Comparison of ENCODE assay signal across 15 mouse cellular contexts in genomic region chr10:106633898-106634297, GRCm38 (mm10).
DNase-seq lines count a peak whose midpoint lies in the region; ATAC-seq lines count a peak whose summit lies in the region.
"Had no signal": no experiment of that assay in that cellular context is flagged by ENCODE, and none has a peak within 500 bp of the region (broad histone marks: within the 10 kb centered on the region; RNA-seq: fewer than 3 reads in every experiment).

No protein-coding gene starts in this region.

- ATAC-seq in hindbrain, embryonic 14.5 days (ENCODE audit: low FRiP score) = no peak
- no peak for ATAC-seq in hindbrain, embryonic 11.5 days (ENCODE audit: low FRiP score)
- ATAC-seq: liver, embryonic 12.5 days had no signal

- H3K9me3 ChIP-seq in hindbrain, embryonic 14.5 days (ENCODE audit: control insufficient read depth, low read length) = no peaks in the 10 kb centered on the region
- no peaks in the 10 kb centered on the region for H3K9me3 ChIP-seq in hindbrain, embryonic 11.5 days (ENCODE audit: control insufficient read depth, low read length)
- H3K9me3 ChIP-seq: liver, embryonic 12.5 days; neural tube, embryonic 15.5 days had no signal

- peak overlapping the region; percentile 38; the same call in 1 of the 2 replicates for H3K4me2 ChIP-seq in hindbrain, embryonic 14.5 days (replicated peaks)
- no peak overlapping the region for H3K4me2 ChIP-seq in hindbrain, embryonic 11.5 days (replicated peaks; ENCODE audit: low read depth, low read length)
- H3K4me2 ChIP-seq: liver, embryonic 12.5 days had no signal

- H3K27me3 ChIP-seq in hindbrain, embryonic 14.5 days (ENCODE audit: control insufficient read depth, insufficient read depth, low read length) = no peaks in the 10 kb centered on the region
- H3K27me3 ChIP-seq in hindbrain, embryonic 11.5 days (ENCODE audit: control insufficient read depth, insufficient read depth, low read length) = no peaks in the 10 kb centered on the region
- H3K27me3 ChIP-seq: liver, embryonic 12.5 days; neural tube, embryonic 15.5 days had no signal

- no peak overlapping the region for H3K9ac ChIP-seq in hindbrain, embryonic 14.5 days
- no peak overlapping the region for H3K9ac ChIP-seq in hindbrain, embryonic 11.5 days (ENCODE audit: low read depth, low read length)
- H3K9ac ChIP-seq: liver, embryonic 12.5 days; neural tube, embryonic 15.5 days had no signal

- no peak overlapping the region for H3K27ac ChIP-seq in hindbrain, embryonic 14.5 days
- no peak overlapping the region for H3K27ac ChIP-seq in hindbrain, embryonic 11.5 days (ENCODE audit: low read depth, low read length)
- H3K27ac ChIP-seq: liver, embryonic 12.5 days; neural tube, embryonic 15.5 days had no signal

- WGBS in hindbrain, embryonic 14.5 days = 55% methylated on average over 7 of the region's 7 CpGs
- 72% methylated on average over 7 of the region's 7 CpGs for WGBS in hindbrain, embryonic 11.5 days

- no peak overlapping the region for H3K4me3 ChIP-seq in hindbrain, embryonic 14.5 days (replicated peaks; ENCODE audit: low read length)
- H3K4me3 ChIP-seq in hindbrain, embryonic 11.5 days (ENCODE audit: low read depth, low read length) = no peak overlapping the region
- H3K4me3 ChIP-seq: erythroblast, embryonic 14.5 days; liver, embryonic 12.5 days; neural tube, embryonic 15.5 days had no signal

- no peaks in the 10 kb centered on the region for H3K36me3 ChIP-seq in hindbrain, embryonic 14.5 days (replicated peaks; ENCODE audit: control insufficient read depth, insufficient read depth)
- H3K36me3 ChIP-seq in hindbrain, embryonic 11.5 days (ENCODE audit: control insufficient read depth, insufficient read depth, low read length) = no peaks in the 10 kb centered on the region
- H3K36me3 ChIP-seq: liver, embryonic 12.5 days; neural tube, embryonic 15.5 days had no signal

- H3K4me1 ChIP-seq in hindbrain, embryonic 14.5 days (replicated peaks; ENCODE audit: control insufficient read depth, insufficient read depth, low read length) = peaks cover 2% of the 10 kb centered on the region; the same call in 1 of the 2 replicates
- no peaks in the 10 kb centered on the region for H3K4me1 ChIP-seq in hindbrain, embryonic 11.5 days (replicated peaks; ENCODE audit: control insufficient read depth, insufficient read depth, low read length)
- H3K4me1 ChIP-seq: liver, embryonic 12.5 days had no signal

- no peak for DNase-seq in hindbrain, embryonic 14.5 days (ENCODE audit: low spot score)
- no peak for DNase-seq in hindbrain, embryonic 11.5 days (ENCODE audit: low spot score)
- DNase-seq in right cerebral cortex, adult 2 months (ENCODE audit: low spot score in 2 of 2) = peak; percentile 23 to 38
- DNase-seq in right cerebral cortex, postnatal 10 days (ENCODE audit: low spot score in 2 of 2) = no peak
- DNase-seq in fat pad, adult 2 months (ENCODE audit: extremely low read depth, low read depth, low spot score) = peak; percentile 93
- no peak for DNase-seq in kidney, adult 18-20 months
- DNase-seq in thymus, postnatal 36 days = no peak
- DNase-seq: adrenal gland, postnatal 10 days; heart, adult 18-20 months; heart, postnatal 36 days; kidney, postnatal 14 days; spleen, adult 18-20 months had no signal

Comparison
In these comparisons a context has a peak if more than half of its experiments do, and no peak if none do; other contexts are left out.
1. DNase-seq: peak in right cerebral cortex, adult 2 months (2 of 2) and fat pad, adult 2 months (single experiment); none in hindbrain, embryonic 14.5 days (single experiment), hindbrain, embryonic 11.5 days (single experiment), right cerebral cortex, postnatal 10 days (0 of 2), kidney, adult 18-20 months (single experiment) and thymus, postnatal 36 days (0 of 2).